Mouse (Mus musculus): Measurements from ENCODE around the gene Spata31d1a. TPM values are rescaled to one million over a fixed set of nuclear protein-coding genes. Genes with fewer than 3 reads are reported as not detected.

Gene Spata31d1a
- polyA plus RNA-seq, 1 experiment from 2014 or later = not detected

DNA sequence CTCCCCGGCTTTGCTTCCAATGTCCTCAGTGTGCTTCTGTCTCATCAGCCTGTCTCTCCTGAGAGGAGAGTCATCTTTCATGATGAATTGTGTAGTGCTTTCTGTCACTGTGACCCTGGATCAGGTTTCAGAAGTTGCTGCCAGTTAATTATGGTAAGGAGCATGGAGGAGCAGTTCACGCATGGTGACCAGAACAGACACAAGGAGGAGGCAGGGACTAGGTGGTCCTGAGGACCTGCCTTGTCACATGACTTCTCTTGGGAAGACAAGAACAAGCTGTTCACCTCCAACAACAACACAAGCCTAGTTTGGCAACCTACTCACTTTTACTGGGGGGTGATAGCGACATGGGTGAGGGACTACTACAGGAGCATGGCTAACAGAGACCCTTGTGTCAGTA lies 57.0 kb downstream of the Spata31d1a start:
- Histone ChIP-seq H3K4me1 (ENCODE audit: control insufficient read depth, insufficient read depth, low read length) (peaks cover 3% of the 10 kb centered on the region; the same call in 1 of the 2 replicates), H3K9ac (replicated peaks; ENCODE audit: low read length) (no peak overlapping the region), H3K27ac (replicated peaks; ENCODE audit: low read depth, low read length) (no peak overlapping the region), H3K9me3 (replicated peaks; ENCODE audit: control insufficient read depth, low read length) (no peaks in the 10 kb centered on the region), H3K36me3 (replicated peaks; ENCODE audit: control insufficient read depth, insufficient read depth, low read depth, low read length) (peaks cover 6% of the 10 kb centered on the region), H3K27me3 (ENCODE audit: control insufficient read depth, insufficient read depth, low read length) (no peaks in the 10 kb centered on the region), H3K4me3 (ENCODE audit: low read depth, low read length) (no peak overlapping the region), H3K4me2 (ENCODE audit: low read depth, low read length) (no peak overlapping the region)
- no peak for ATAC-seq (replicated peaks; ENCODE audit: insufficient number of reproducible peaks, low FRiP score, low TSS enrichment, low read depth)
- WGBS = 72% methylated on average over 3 of the region's 3 CpGs
- no peak for DNase-seq (ENCODE audit: low spot score)

DNA sequence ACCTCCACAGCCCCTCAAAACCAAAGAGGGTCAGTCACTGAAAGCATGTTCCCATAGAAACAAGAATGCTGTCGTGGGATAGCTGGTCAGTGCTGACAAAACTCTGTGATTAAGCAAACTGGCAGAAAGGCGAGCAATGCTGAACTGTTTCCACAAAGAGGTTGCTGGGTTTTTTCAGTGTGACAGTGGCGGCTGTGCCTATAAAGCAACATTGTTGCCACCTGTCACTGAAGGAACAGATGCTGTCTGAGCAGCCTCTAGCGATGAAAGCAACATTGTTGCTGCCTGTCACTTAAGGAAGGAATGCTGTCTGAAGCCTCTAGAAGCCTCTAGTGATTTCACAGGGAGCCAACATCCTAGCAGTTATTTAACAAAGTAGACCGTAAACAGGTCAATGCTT lies 57.5 kb downstream of the Spata31d1a start:
- H3K4me3 ChIP-seq (ENCODE audit: low read depth, low read length) = no peak overlapping the region
- H3K9me3 ChIP-seq (replicated peaks; ENCODE audit: control insufficient read depth, low read length) = no peaks in the 10 kb centered on the region
- ATAC-seq (replicated peaks; ENCODE audit: insufficient number of reproducible peaks, low FRiP score, low TSS enrichment, low read depth) (no peak), DNase-seq (ENCODE audit: low spot score) (no peak)
- H3K9ac ChIP-seq (replicated peaks; ENCODE audit: low read length) = no peak overlapping the region
- no peaks in the 10 kb centered on the region for H3K27me3 ChIP-seq (ENCODE audit: control insufficient read depth, insufficient read depth, low read length)
- H3K4me2 ChIP-seq (ENCODE audit: low read depth, low read length) = no peak overlapping the region
- WGBS = 63% methylated on average over 5 of the region's 5 CpGs
- H3K27ac ChIP-seq (replicated peaks; ENCODE audit: low read depth, low read length) = no peak overlapping the region
- peaks cover 6% of the 10 kb centered on the region for H3K36me3 ChIP-seq (replicated peaks; ENCODE audit: control insufficient read depth, insufficient read depth, low read depth, low read length)
- H3K4me1 ChIP-seq (ENCODE audit: control insufficient read depth, insufficient read depth, low read length) = peaks cover 3% of the 10 kb centered on the region; the same call in 1 of the 2 replicates

Other genes starting within 250 kb of the Spata31d1a start
- gene Agtpbp1, start 125.1 kb downstream of the Spata31d1a start, polyA plus RNA-seq (2014; fragmentation: Nextera tagmentation; extraction: Ambion mirVana) = 17.8 and 18.4 TPM in 2 replicates
- 104 and 105 TPM in 2 replicates for gene Naa35, start 125.1 kb downstream of the Spata31d1a start, polyA plus RNA-seq (2014; fragmentation: Nextera tagmentation; extraction: Ambion mirVana)
- 88.0 and 97.5 TPM in 2 replicates for gene Golm1, start 34.5 kb downstream of the Spata31d1a start, polyA plus RNA-seq (2014; fragmentation: Nextera tagmentation; extraction: Ambion mirVana)
- not detected in 2 replicates for gene 4921517D22Rik, start 16.2 kb downstream of the Spata31d1a start, polyA plus RNA-seq (2014; fragmentation: Nextera tagmentation; extraction: Ambion mirVana)
- gene Spata31d1b, start 2.0 kb upstream of the Spata31d1a start, polyA plus RNA-seq (2014; fragmentation: Nextera tagmentation; extraction: Ambion mirVana) = not detected in 2 replicates
- gene Spata31d1d, start 21.4 kb upstream of the Spata31d1a start, polyA plus RNA-seq (2014; fragmentation: Nextera tagmentation; extraction: Ambion mirVana) = not detected in 2 replicates
- gene 1700014D04Rik, start 36.4 kb upstream of the Spata31d1a start, polyA plus RNA-seq (2014; fragmentation: Nextera tagmentation; extraction: Ambion mirVana) = not detected in 2 replicates
- gene Isca1, start 59.5 kb upstream of the Spata31d1a start, polyA plus RNA-seq (2014; fragmentation: Nextera tagmentation; extraction: Ambion mirVana) = 117 and 125 TPM in 2 replicates
- gene Gm49354, start 71.9 kb upstream of the Spata31d1a start, polyA plus RNA-seq (2014; fragmentation: Nextera tagmentation; extraction: Ambion mirVana) = not detected in 2 replicates
- 48.7 and 50.0 TPM in 2 replicates for gene Tut7, start 112.8 kb upstream of the Spata31d1a start, polyA plus RNA-seq (2014; fragmentation: Nextera tagmentation; extraction: Ambion mirVana)